Mouse (Mus musculus) spleen, adult 2 months (tissue): ENCODE results near the gene Lonrf2.

ENCODE experiments used
- CTCF ChIP-seq: fragments of 200-500 bp; IDR thresholded peaks from 2 replicates; pipeline ENCODE4 v1.5.1; 2011; ENCODE audit warnings: mild to moderate bottlenecking, inconsistent platforms; ENCODE audit not compliant: insufficient read depth, insufficient read length, insufficient replicate concordance; ENCODE audit errors: extremely low read depth
- POLR2A ChIP-seq: fragments of 200-500 bp; IDR thresholded peaks from 2 replicates; pipeline ENCODE4 v1.6.1; 2011; ENCODE audit warnings: low read depth, low read length, inconsistent platforms

DNA sequence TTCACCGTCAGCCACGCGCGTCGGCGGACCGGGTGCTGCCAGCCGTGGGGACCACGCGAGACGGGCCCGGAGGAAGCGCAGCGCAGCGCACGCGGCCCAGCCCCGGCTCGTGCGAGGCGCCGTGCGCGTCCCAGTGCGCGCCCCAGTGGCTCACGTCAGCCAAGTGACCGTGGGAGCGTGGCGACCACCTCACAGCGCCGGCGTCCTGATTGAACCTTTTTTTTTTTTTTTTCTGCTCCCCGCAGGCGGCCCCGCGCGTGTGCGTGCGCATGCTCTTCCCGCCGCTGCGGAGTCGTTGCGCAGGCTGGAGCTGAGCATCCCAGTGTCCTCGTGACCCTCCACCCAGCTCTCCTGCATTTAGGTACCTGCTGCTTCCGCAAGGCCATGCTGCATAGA, at the start of gene Lonrf2:
- TF ChIP-seq CTCF = no peak
- no peak for TF ChIP-seq POLR2A
